8 mouse cellular contexts compared by ENCODE assay signal in the genomic region with DNA sequence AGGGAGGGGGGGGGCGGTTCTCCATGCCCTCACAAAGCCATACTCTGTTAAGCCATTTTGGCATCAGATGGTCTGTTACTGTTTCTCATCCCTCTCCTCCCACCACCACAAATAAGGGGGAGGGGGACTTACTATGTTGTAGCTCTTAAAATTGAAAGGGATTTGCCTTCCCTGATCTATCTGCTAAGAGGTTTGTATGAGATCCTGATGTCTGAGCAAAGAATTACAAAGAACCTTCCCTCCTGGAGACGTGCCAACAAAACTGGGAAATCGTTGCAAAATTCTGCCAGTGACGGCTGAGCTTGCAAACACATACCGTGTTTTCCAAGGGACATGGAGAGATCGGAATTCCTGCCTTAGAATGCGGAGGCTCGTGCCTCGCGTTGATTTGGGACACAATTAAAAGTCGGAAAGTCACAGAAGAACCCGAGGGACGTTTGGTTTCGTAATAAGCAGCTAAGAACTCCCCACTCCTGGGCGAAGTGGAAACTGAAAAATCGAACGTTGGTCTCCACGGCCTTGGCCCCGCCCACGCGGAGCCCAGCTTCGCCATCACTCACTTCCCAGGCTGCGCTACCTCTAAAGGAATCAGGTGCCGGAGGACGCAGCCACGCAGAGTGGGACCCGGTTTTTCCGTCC. TPM values are rescaled to one million over a fixed set of nuclear protein-coding genes. Genes with fewer than 3 reads are reported as not detected.
DNase-seq lines count a peak whose midpoint lies in the region; ATAC-seq and TF ChIP-seq lines count a peak whose summit lies in the region.

No protein-coding gene starts in this region.

- TF ChIP-seq CTCF in G1E (IDR thresholded peaks at IDR 0.05; ENCODE audit: low read depth, low read length), result no peak
- no peak for TF ChIP-seq CTCF in gastrocnemius, adult 2 months (IDR thresholded peaks at IDR 0.05)

- intact Hi-C loops in gastrocnemius, adult 2 months (cut with DNase I), result loop anchor here (2.0 kb wide), 1 partner anchor 22 kb away; no protein-coding TSS in a partner anchor

- no peak for DNase-seq in G1E (ENCODE audit: low spot score)
- DNase-seq in cerebellum, postnatal 36 days, result peak; percentile 16 to 31
- DNase-seq in gastrocnemius, adult 2 months, result peak; percentile 79
- peak; percentile 42 to 45 for DNase-seq in layer of hippocampus, postnatal 36 days
- peak; percentile 89 for DNase-seq in lung, postnatal 36 days
- DNase-seq in retina, postnatal 1 day, result peak; percentile 74
- DNase-seq in urinary bladder, adult 18-20 months (ENCODE audit: low spot score in 2 of 2), result peak; percentile 75 to 79

- H3K4me2 ChIP-seq in hindbrain, embryonic 15.5 days, result peak overlapping the region; percentile 80

- ATAC-seq in G1E (ENCODE audit: extremely low read depth, insufficient number of reproducible peaks, low FRiP score, poor library complexity, severe bottlenecking), result no peak
- peak; percentile 23; the same call in 1 of the 2 replicates for ATAC-seq in hindbrain, embryonic 15.5 days (ENCODE audit: low FRiP score, low read depth)

- H3K27me3 ChIP-seq in G1E (ENCODE audit: insufficient read depth, low read length), result no peaks in the 10 kb centered on the region
- H3K27me3 ChIP-seq in hindbrain, embryonic 15.5 days, result 0 out of 2 replicates have a peak, but pooled peaks cover 4% of the 10 kb centered on the region

- no peaks in the 10 kb centered on the region for H3K9me3 ChIP-seq in G1E (replicated peaks)
- no peaks in the 10 kb centered on the region for H3K9me3 ChIP-seq in hindbrain, embryonic 15.5 days

- peak overlapping the region; percentile 70 for H3K4me3 ChIP-seq in G1E (ENCODE audit: low read depth, low read length)
- H3K4me3 ChIP-seq in gastrocnemius, adult 2 months, result peak overlapping the region; percentile 95
- H3K4me3 ChIP-seq in hindbrain, embryonic 15.5 days, result peak overlapping the region; percentile 35

- H3K27ac ChIP-seq in gastrocnemius, adult 2 months, result peak overlapping the region; percentile 84
- peak overlapping the region; percentile 50 for H3K27ac ChIP-seq in hindbrain, embryonic 15.5 days (replicated peaks)

- H3K36me3 ChIP-seq in G1E (replicated peaks), result peaks cover 38% of the 10 kb centered on the region
- H3K36me3 ChIP-seq in hindbrain, embryonic 15.5 days, result no peaks in the 10 kb centered on the region

- under 1% methylated on average over 28 of the region's 28 CpGs for WGBS in hindbrain, embryonic 15.5 days

- H3K9ac ChIP-seq in hindbrain, embryonic 15.5 days, result peak overlapping the region; percentile 36

- peaks cover 67% of the 10 kb centered on the region for H3K4me1 ChIP-seq in G1E (ENCODE audit: insufficient read depth, low read depth, low read length)
- peaks cover 34% of the 10 kb centered on the region for H3K4me1 ChIP-seq in hindbrain, embryonic 15.5 days (replicated peaks)

RNA-seq across cellular contexts. Expression of gene Zfp217, which starts 14.7 kb away (rescaled TPM):
- 46.0 and 65.0 TPM in 2 replicates for total RNA-seq in G1E (2014; fragmentation: Nextera tagmentation)
- total RNA-seq in G1E (2017), result 46.1 and 46.2 TPM in 2 replicates
- polyA plus RNA-seq in G1E (2012), result 18.7 and 22.0 TPM in 2 replicates
- total RNA-seq in gastrocnemius, adult 2 months (2021), result 1 to 10 TPM; 5.6 to 8.1 TPM
- 1.7 and 1.9 TPM in 2 replicates for polyA plus RNA-seq in hindbrain, embryonic 15.5 days (2015; fragmentation: Nextera tagmentation; extraction: Ambion mirVana)
- 1 to 10 TPM; 2.3 to 2.5 TPM for total RNA-seq in layer of hippocampus, postnatal 36 days (2021)

Comparison
In these comparisons a context has a peak if more than half of its experiments do, and no peak if none do; other contexts are left out.
1. H3K4me3 ChIP-seq: peak in every context shown above with its lines; median percentile 95 in gastrocnemius, adult 2 months; 70 in G1E; 35 in hindbrain, embryonic 15.5 days.
2. RNA of gene Zfp217, which starts 14.7 kb away (total RNA-seq): 46.0 to 65.0 TPM in G1E; 5.6 to 8.1 TPM in gastrocnemius, adult 2 months and 2.3 to 2.5 TPM in layer of hippocampus, postnatal 36 days; every median in the first group is over 4 times any median in the second.